Mouse (Mus musculus) activated CD4-positive, CD25-positive, alpha-beta regulatory T cell (primary cell): ENCODE data around the gene Gm43951. TPM values are rescaled to one million over a fixed set of nuclear protein-coding genes. Genes with fewer than 3 reads are reported as not detected.

Experiments used
- polyA plus RNA-seq, 2 experiments: library from polyadenylated mRNA; unstranded; fragments of 100-300 nt; shearing (Covaris generic); gene quantifications; one replicate each; pipeline ENCODE4 v1.2.1; 2017

Gene Gm43951
- not detected for polyA plus RNA-seq

DNA sequence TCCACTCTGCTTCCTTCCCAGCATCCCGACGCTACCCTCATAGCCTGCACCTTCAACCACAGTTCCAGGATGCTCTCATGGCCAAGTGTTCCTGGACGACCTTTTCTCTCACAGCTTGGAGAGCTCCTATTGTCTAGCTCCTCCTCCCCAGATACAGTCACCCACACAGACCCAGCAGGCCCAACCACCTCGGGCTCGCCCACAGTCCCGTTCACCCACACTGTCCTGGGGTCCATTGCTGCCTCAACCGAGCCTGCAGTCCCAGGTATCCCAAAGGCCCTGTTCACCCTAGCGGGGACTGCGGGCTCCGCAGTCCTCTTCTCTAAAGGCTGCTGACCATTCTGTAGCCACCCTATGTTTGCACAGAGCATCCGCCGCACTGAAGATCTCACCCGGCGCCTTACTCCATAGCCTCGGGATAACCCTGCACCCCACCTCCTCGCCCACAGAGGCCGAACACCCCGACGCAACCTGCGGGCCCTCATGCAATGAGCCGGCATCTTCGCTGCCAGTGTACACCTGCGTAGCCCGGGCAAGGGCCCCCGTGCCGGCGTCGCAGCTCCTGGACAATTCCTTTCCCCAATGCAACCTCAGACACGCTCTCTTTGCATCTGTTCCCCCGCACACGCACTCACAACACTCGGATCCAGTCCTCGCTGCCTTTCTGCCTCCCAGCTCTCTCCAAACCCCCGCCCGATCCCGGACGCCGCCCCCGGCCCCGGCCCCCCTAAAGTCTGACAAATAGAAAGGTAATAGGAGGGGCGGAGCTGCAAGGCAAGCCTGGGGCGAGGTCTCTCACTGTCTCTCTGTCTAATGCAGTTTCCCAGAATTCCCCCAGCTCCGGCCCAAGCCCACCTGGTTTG lies at the start of gene Gm43951:
TSS of gene Gm43951 (minus strand) at position 500 of the 863 bp plus-strand sequence.

DNA sequence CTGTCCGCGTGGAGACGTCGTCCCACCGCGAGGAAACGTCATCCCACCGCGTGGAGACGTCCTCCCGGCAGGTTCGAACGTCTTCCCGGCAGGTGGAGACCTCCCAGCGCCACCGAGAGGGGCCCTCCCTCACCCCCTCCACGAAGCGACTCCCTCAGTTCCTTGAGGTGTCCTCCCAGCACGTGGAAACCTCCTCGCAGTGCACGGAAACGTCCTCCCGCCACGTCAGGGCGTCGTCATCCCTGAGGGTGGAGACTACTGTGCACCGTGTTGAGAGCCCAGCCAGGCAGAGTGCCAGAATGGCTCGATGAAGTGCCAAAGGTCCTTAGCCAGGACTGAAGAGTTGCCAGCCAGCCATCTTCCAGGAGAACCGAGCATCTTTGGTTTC lies 8.8 kb upstream of the Gm43951 start, which contains the start of gene Med31:
TSS of gene Med31 (minus strand) at position 183 of the 388 bp plus-strand sequence.

GRCm38 (mm10) chr11:72207204-72207833 lies 679 bp upstream of the Gm43951 start, which contains the start of the genes 4933427D14Rik and Txndc17:
TSS of gene 4933427D14Rik (minus strand) at chr11:72207459.
TSS of gene Txndc17 (plus strand) at chr11:72207547.

Other genes starting within 250 kb of the Gm43951 start
- under 1 TPM; 0.10 to 0.60 TPM for gene Aipl1, start 169.3 kb downstream of the Gm43951 start, polyA plus RNA-seq
- gene Pimreg, start 164.8 kb downstream of the Gm43951 start, polyA plus RNA-seq = 1 to 10 TPM; 5.3 to 5.9 TPM
- gene Pitpnm3, start 71.1 kb downstream of the Gm43951 start, polyA plus RNA-seq = under 1 TPM in 1 of 2 experiments, not detected in 1; 0.23 TPM
- gene 4933427D14Rik, start 619 bp upstream of the Gm43951 start, polyA plus RNA-seq = 10 to 100 TPM; 11.3 to 16.8 TPM
- 100 to 1,000 TPM; 115 to 116 TPM for gene Txndc17, start 707 bp upstream of the Gm43951 start, polyA plus RNA-seq
- gene Med31, start 8.8 kb upstream of the Gm43951 start, polyA plus RNA-seq = 10 to 100 TPM; 16.1 to 19.1 TPM
- gene Slc13a5, start 60.4 kb upstream of the Gm43951 start, polyA plus RNA-seq = not detected
- gene Xaf1, start 94.8 kb upstream of the Gm43951 start, polyA plus RNA-seq = 100 to 1,000 TPM; 122 to 128 TPM
- under 1 TPM; 0.80 to 0.86 TPM for gene Fbxo39, start 107.6 kb upstream of the Gm43951 start, polyA plus RNA-seq
- not detected for gene Tekt1, start 155.6 kb upstream of the Gm43951 start, polyA plus RNA-seq
- under 1 TPM in 1 of 2 experiments, not detected in 1; 0.32 TPM for gene Smtnl2, start 204.9 kb upstream of the Gm43951 start, polyA plus RNA-seq
- not detected for gene Ggt6, start 228.7 kb upstream of the Gm43951 start, polyA plus RNA-seq
- gene Mybbp1a, start 234.5 kb upstream of the Gm43951 start, polyA plus RNA-seq = 10 to 100 TPM; 68.5 to 88.6 TPM